Mouse (Mus musculus) kidney, postnatal 0 days (tissue): ENCODE data around the gene Pigf. TPM values are rescaled to one million over a fixed set of nuclear protein-coding genes. Genes with fewer than 3 reads are reported as not detected.
A peak's percentile ranks its signal among the peaks of the same experiment; 100 is the strongest.

ENCODE experiments used
- ATAC-seq: fragments of 200-750 bp; cut with Nextera tagmentation; replicated peaks from 2 replicates; pipeline ENCODE4 v1.8.0; 2017; ENCODE audit warnings: low read depth, moderate number of reproducible peaks, moderate TSS enrichment, moderate library complexity; ENCODE audit not compliant: low FRiP score
- DNase-seq: peaks from one replicate; pipeline ENCODE4 v3.0.0-alpha.2; 2016; ENCODE audit warnings: low spot score
- H3K27ac ChIP-seq: fragments of 300-500 bp; sonication (generic); 2 replicates; pipeline ENCODE4 v1.5.1; 2014; ENCODE audit warnings: mild to moderate bottlenecking
- H3K27me3 ChIP-seq: fragments of 300-500 bp; sonication (generic); 2 replicates; pipeline ENCODE4 v1.6.1; 2014; ENCODE audit warnings: low read length, mixed read lengths; ENCODE audit not compliant: insufficient read depth
- H3K36me3 ChIP-seq: fragments of 300-500 bp; sonication (generic); 2 replicates; pipeline ENCODE4 v1.6.1; 2014; ENCODE audit warnings: low read length, mixed read lengths; ENCODE audit not compliant: insufficient read depth
- H3K4me1 ChIP-seq: fragments of 300-500 bp; sonication (generic); replicated peaks from 2 replicates; pipeline ENCODE4 v1.6.1; 2014; ENCODE audit warnings: antibody characterized with exemption, low read length, mixed read lengths; ENCODE audit not compliant: insufficient read depth
- H3K4me2 ChIP-seq: fragments of 300-500 bp; sonication (generic); 2 replicates; pipeline ENCODE4 v1.6.1; 2014; ENCODE audit warnings: mild to moderate bottlenecking, low read length, moderate library complexity, mixed read lengths
- H3K4me3 ChIP-seq: fragments of 300-500 bp; sonication (generic); replicated peaks from 2 replicates; pipeline ENCODE4 v1.5.1; 2014; ENCODE audit warnings: low read depth, low read length
- H3K9ac ChIP-seq: fragments of 300-500 bp; sonication (generic); 2 replicates; pipeline ENCODE4 v1.6.1; 2014; ENCODE audit warnings: low read depth, low read length
- H3K9me3 ChIP-seq: fragments of 300-500 bp; sonication (generic); replicated peaks from 2 replicates; pipeline ENCODE4 v1.6.1; 2016; ENCODE audit warnings: low read length, inconsistent platforms, mixed read lengths
- CTCF ChIP-seq: IDR thresholded peaks from 2 replicates; pipeline ENCODE4 v1.5.1; 2016; ENCODE audit warnings: antibody characterized with exemption, low read depth, mild to moderate bottlenecking, moderate library complexity
- WGBS: fragments of 180-500 bp; shearing (Covaris S2); extraction: QIAGEN DNeasy Blood & Tissue Kit; methylation state at CpG from one replicate; pipeline ENCODE4 v1.1.7; 2014; 5-methylcytosine and 5-hydroxymethylcytosine counted together
- polyA plus RNA-seq: library from polyadenylated mRNA; unstranded; fragments of >200 nt; fragmentation: Nextera tagmentation; extraction: Ambion mirVana; gene quantifications from 2 replicates; pipeline ENCODE4 v1.2.1, GENCODE M21; 2015

Pigf gene
- polyA plus RNA-seq, 1 experiment from 2014 or later: 48.4 TPM

GRCm38 (mm10) chr17:86963586-86963902, 61.7 kb downstream of the Pigf start:
- Histone ChIP-seq H3K4me1 (peaks cover 9% of the 10 kb centered on the region; the same call in 1 of the 2 replicates), H3K27me3 (no peaks in the 10 kb centered on the region), H3K9ac (peak overlapping the region; percentile 92), H3K4me3 (peak overlapping the region; percentile 84), H3K4me2 (peak overlapping the region; percentile 88), H3K27ac (peak overlapping the region; percentile 95), H3K9me3 (no peaks in the 10 kb centered on the region), H3K36me3 (no peaks in the 10 kb centered on the region)
- 0% methylated on average over 21 of the region's 26 CpGs for WGBS
- DNase-seq: peak; percentile 48
- peak; percentile 22; the same call in 1 of the 2 replicates for ATAC-seq
- no peak for TF ChIP-seq CTCF

- ATAC-seq: peak; percentile 91
- WGBS: 2% methylated on average over 66 of the region's 86 CpGs
- H3K27me3 ChIP-seq: no peaks in the 10 kb centered on the region
- peak within 1 kb of the TSS; percentile 92 for H3K9ac ChIP-seq
- no peaks in the 10 kb centered on the region for H3K9me3 ChIP-seq
- H3K36me3 ChIP-seq: no peaks in the 10 kb centered on the region
- H3K4me2 ChIP-seq: peak within 1 kb of the TSS; percentile 88
- peaks cover 9% of the 10 kb centered on the region; the same call in 1 of the 2 replicates for H3K4me1 ChIP-seq
- peak within 1 kb of the TSS; percentile 84 for H3K4me3 ChIP-seq
- TF ChIP-seq CTCF: no peak
- H3K27ac ChIP-seq: peak within 1 kb of the TSS; percentile 95
- peak; percentile 91 for DNase-seq
Measured at GRCm38 (mm10) chr17:86962894-86963585, 62.2 kb downstream of the Pigf start, which contains the start of gene Rhoq. Rhoq (plus strand) TSS chr17:86963082.

- ATAC-seq (peak; percentile 21; the same call in 1 of the 2 replicates), DNase-seq (peak; percentile 94)
- Histone ChIP-seq H3K9ac (peak overlapping the region; percentile 92), H3K4me3 (peak overlapping the region; percentile 84), H3K27me3 (no peaks in the 10 kb centered on the region), H3K9me3 (no peaks in the 10 kb centered on the region), H3K4me1 (peaks cover 7% of the 10 kb centered on the region; the same call in 1 of the 2 replicates), H3K4me2 (peak overlapping the region; percentile 88), H3K27ac (peak overlapping the region; percentile 95), H3K36me3 (no peaks in the 10 kb centered on the region)
- whole genome bisulfite sequencing: 1% methylated on average over 24 of the region's 24 CpGs
- peak; percentile 85 for TF ChIP-seq CTCF
Measured at GRCm38 (mm10) chr17:86962297-86962893, 62.8 kb downstream of the Pigf start.

- Histone ChIP-seq H3K36me3 (no peaks in the 10 kb centered on the region), H3K9me3 (no peaks in the 10 kb centered on the region), H3K4me1 (peaks cover 6% of the 10 kb centered on the region; the same call in 1 of the 2 replicates), H3K27me3 (no peaks in the 10 kb centered on the region), H3K4me3 (no peak overlapping the region), H3K4me2 (no peak overlapping the region), H3K27ac (no peak overlapping the region), H3K9ac (no peak overlapping the region)
- 41% methylated on average over 8 of the region's 8 CpGs for WGBS
- DNase-seq: peak; percentile 71
- no peak for TF ChIP-seq CTCF
- ATAC-seq: no peak
Measured at GRCm38 (mm10) chr17:86961301-86961841, 63.8 kb downstream of the Pigf start.

GRCm38 (mm10) chr17:86957968-86958367, 67.2 kb downstream of the Pigf start:
- no peak overlapping the region for H3K4me3 ChIP-seq
- WGBS: 83% methylated on average over 14 of the region's 14 CpGs
- no peak overlapping the region for H3K4me2 ChIP-seq
- DNase-seq (no peak), ATAC-seq (no peak)
- H3K9ac ChIP-seq: no peak overlapping the region
- H3K36me3 ChIP-seq: no peaks in the 10 kb centered on the region
- H3K9me3 ChIP-seq: no peaks in the 10 kb centered on the region
- no peak overlapping the region for H3K27ac ChIP-seq
- no peak for TF ChIP-seq CTCF
- H3K27me3 ChIP-seq: no peaks in the 10 kb centered on the region
- peaks cover 4% of the 10 kb centered on the region; the same call in 1 of the 2 replicates for H3K4me1 ChIP-seq

GRCm38 (mm10) chr17:86957239-86957638, 68.0 kb downstream of the Pigf start:
- Histone ChIP-seq H3K27ac (no peak overlapping the region), H3K4me1 (peaks cover 4% of the 10 kb centered on the region; the same call in 1 of the 2 replicates), H3K27me3 (no peaks in the 10 kb centered on the region), H3K36me3 (no peaks in the 10 kb centered on the region), H3K9ac (no peak overlapping the region), H3K4me2 (no peak overlapping the region), H3K4me3 (no peak overlapping the region), H3K9me3 (no peaks in the 10 kb centered on the region)
- WGBS: 86% methylated on average over 5 of the region's 5 CpGs
- DNase-seq: no peak
- TF ChIP-seq CTCF: no peak
- no peak for ATAC-seq
